Mouse (Mus musculus) cerebellum, adult 2 months (tissue): ENCODE measurements around the gene Pard3b.

ENCODE experiments used
- CTCF ChIP-seq: fragments of 200-500 bp; IDR thresholded peaks from 2 replicates; pipeline ENCODE4 v1.5.1; 2011; ENCODE audit warnings: low read depth, mild to moderate bottlenecking, control low read depth, low read length, moderate library complexity, borderline replicate concordance; ENCODE audit not compliant: insufficient read depth
- POLR2A ChIP-seq: fragments of 200-500 bp; IDR thresholded peaks from 2 replicates; pipeline ENCODE4 v1.6.1; 2011; ENCODE audit warnings: low read length, control low read depth, borderline replicate concordance; ENCODE audit not compliant: insufficient read depth

DNA sequence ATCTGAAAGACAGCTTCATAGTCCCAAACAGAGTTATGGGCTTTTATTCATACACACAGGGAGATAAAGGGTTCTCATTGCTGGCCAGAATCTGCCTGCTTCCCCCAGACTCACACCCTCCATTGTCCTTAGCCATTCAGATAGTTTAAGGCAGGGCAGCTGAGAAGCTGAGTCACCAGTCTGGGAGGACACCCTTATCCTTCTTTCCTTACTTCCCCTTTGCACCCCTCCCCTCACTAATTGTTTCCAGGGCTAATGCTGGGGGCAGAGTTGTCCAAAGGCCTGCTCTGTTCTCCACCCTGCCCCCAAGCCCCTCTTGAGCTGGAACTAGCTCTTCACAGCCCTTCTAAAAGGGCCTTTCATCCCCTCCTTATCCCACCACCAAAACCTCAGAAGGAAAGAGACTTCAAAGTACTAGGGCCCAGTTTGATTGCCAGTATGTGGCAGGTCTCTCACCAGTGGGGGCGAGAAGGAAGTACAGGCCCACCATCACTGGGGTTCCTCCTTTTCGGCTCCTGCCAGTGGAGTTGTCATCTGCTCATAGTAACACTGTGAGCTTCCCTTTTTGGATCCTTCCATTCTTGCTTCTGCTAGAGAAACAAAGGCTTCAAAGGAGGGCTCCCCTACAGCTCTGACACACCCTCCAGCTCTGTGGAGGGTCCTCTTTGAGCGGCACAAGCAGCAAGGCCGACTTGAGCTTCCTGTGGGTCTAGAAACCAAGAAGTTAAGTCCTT lies 1040.2 kb downstream of the Pard3b start:
- TF ChIP-seq POLR2A = no peak
- TF ChIP-seq CTCF = no peak
